Mouse (Mus musculus) duodenum, adult 2 months (tissue): Measurements from ENCODE around the gene Ifit3b. TPM values are rescaled to one million over a fixed set of nuclear protein-coding genes. Genes with fewer than 3 reads are reported as not detected.

ENCODE experiments used
- polyA plus RNA-seq: library from polyadenylated mRNA; depleted of rRNA; stranded (reverse); fragments of >200 nt; gene quantifications from 2 replicates; pipeline ENCODE4 v1.2.3, GENCODE M21; 2012; ENCODE audit warnings: low replicate concordance; rRNA removed

The Ifit3b gene
- polyA plus RNA-seq, result 0.15 and 0.31 TPM in 2 replicates

DNA sequence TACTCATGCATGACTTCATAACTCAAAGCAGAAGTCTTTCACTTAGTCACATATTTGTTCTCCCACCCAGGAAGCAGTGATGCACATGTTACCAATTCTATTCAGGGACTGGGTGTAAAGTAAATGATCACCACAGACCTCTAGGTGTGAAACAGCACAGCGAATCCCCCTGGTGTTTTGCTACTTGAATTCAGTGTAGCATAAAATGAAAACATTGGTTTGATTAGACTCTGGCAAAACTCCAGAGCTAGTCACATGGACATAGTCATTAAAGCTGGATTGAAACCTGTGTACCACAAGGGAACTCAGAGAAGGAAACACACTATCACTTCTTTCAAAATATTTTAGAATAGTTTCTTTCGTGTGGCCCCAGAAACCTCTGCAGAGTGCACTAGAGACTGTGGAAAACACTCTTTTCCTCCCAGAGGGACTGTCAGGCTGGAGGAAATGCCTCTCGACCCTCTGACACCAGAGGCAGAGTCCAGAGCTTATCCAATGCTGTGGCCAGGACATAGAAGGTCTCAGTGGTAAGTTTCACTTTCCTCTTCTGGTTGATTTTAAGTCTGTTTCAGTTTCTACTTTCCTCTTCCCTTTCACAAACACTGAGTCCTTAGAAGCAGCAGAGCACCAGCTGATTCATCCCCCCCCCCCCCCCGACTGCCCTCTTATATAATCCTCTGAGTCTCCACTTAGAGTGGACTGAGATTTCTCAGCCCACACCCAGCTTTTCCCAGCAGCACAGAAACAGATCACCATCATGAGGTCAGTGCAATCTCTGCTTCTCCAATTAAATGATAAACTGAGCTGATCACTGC, at the start of gene Ifit3b:
TSS of gene Ifit3b (plus strand) at position 734 of the 815 bp plus-strand sequence.

GRCm38 (mm10) chr19:34583126-34583766, 24.5 kb upstream of the Ifit3b start, which contains the start of gene Ifit3:
Gene Ifit3, plus strand, starts transcription at chr19:34583531.

DNA sequence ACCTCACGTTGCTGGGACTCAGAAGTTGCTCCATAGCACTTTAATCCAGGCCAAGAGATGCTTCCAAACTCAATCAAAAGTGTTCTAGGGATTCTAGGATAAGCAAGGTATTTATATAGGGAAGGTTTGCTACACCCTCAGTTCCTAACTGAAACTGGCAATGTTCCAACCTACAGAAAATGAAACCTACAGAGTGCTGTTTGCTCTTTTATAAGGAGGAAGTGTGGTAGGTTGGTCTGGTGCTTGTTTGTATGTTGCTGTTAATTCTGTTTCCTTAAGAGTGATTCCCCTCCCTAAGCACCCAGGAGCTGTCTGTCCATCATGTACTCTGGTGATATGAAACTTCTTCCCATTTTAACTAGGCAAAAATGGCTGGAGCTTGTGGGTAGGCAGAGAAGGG, 5.9 kb upstream of the Ifit3b start, which contains the start of gene Ifit1bl1:
TSS of gene Ifit1bl1 (minus strand) at position 69 of the 400 bp plus-strand sequence.

GRCm38 (mm10) chr19:34640623-34641022, 32.9 kb downstream of the Ifit3b start, which contains the start of the genes Ifit1bl2 and Ifit1:
Gene Ifit1bl2, minus strand, starts transcription at chr19:34640743.
Gene Ifit1, plus strand, starts transcription at chr19:34640871.

Other genes with a start within 250 kb of the Ifit3b start
- gene Ch25h, start 132.8 kb upstream of the Ifit3b start, polyA plus RNA-seq, result 7.0 and 8.7 TPM in 2 replicates
- 14.6 and 22.6 TPM in 2 replicates for gene Lipa, start 80.5 kb upstream of the Ifit3b start, polyA plus RNA-seq
- 0.07 and 0.08 TPM in 2 replicates for gene Ifit2, start 57.3 kb upstream of the Ifit3b start, polyA plus RNA-seq
- gene Ifit3, start 24.4 kb upstream of the Ifit3b start, polyA plus RNA-seq, result 0.28 and 0.59 TPM in 2 replicates
- 1.1 and 3.6 TPM in 2 replicates for gene Ifit1bl1, start 6.0 kb upstream of the Ifit3b start, polyA plus RNA-seq
- gene Ifit1bl2, start 32.8 kb downstream of the Ifit3b start, polyA plus RNA-seq, result 1.3 and 2.3 TPM in 2 replicates
- gene Ifit1, start 32.9 kb downstream of the Ifit3b start, polyA plus RNA-seq, result 0.90 and 8.1 TPM in 2 replicates
- 0.31 and 2.3 TPM in 2 replicates for gene Slc16a12, start 139.3 kb downstream of the Ifit3b start, polyA plus RNA-seq